Mouse (Mus musculus) layer of hippocampus, adult 11-12 months (tissue): Measurements from ENCODE around the gene Gba.

Source experiments
- DNase-seq: peaks from one replicate; pipeline ENCODE4 v3.0.0; 2022; ENCODE audit warnings: low spot score

Gba gene

GRCm38 (mm10) chr3:89183058-89183958, 19.4 kb upstream of the Gba start, which contains the start of gene Fam189b:
Gene Fam189b, plus strand, starts transcription at chr3:89183143.
- DNase-seq = peak; percentile 90

GRCm38 (mm10) chr3:89183959-89184315, 18.8 kb upstream of the Gba start:
- no peak for DNase-seq

- DNase-seq = no peak
These were observed 15.5 kb upstream of the Gba start for GRCm38 (mm10) chr3:89187197-89187596.

- no peak for DNase-seq
These were observed 14.8 kb upstream of the Gba start for GRCm38 (mm10) chr3:89187690-89188477.

GRCm38 (mm10) chr3:89188478-89188875, 14.3 kb upstream of the Gba start:
- no peak for DNase-seq

- DNase-seq = no peak
These were observed 12.3 kb upstream of the Gba start for GRCm38 (mm10) chr3:89190436-89190835.

- no peak for DNase-seq
These were observed 9.4 kb upstream of the Gba start for GRCm38 (mm10) chr3:89193351-89193750.

- DNase-seq = no peak
These were observed 8.9 kb upstream of the Gba start for GRCm38 (mm10) chr3:89193853-89194252.

- DNase-seq = peak; percentile 85
These were observed 6.5 kb upstream of the Gba start for GRCm38 (mm10) chr3:89195979-89196877.

- no peak for DNase-seq
These were observed 2.9 kb upstream of the Gba start for GRCm38 (mm10) chr3:89199839-89200238.

GRCm38 (mm10) chr3:89203142-89203514, 400 bp downstream of the Gba start:
- DNase-seq = no peak

GRCm38 (mm10) chr3:89206079-89206478, 3.4 kb downstream of the Gba start:
- no peak for DNase-seq

GRCm38 (mm10) chr3:89206695-89207094, 4.0 kb downstream of the Gba start:
- no peak for DNase-seq

GRCm38 (mm10) chr3:89208075-89208657, 5.4 kb downstream of the Gba start:
- no peak for DNase-seq

- no peak for DNase-seq
These were observed 6.0 kb downstream of the Gba start for GRCm38 (mm10) chr3:89208736-89209135.

- no peak for DNase-seq
These were observed 7.0 kb downstream of the Gba start for GRCm38 (mm10) chr3:89209731-89210130.

GRCm38 (mm10) chr3:89210162-89210561, 7.4 kb downstream of the Gba start:
- DNase-seq = no peak

GRCm38 (mm10) chr3:89210731-89211130, 8.0 kb downstream of the Gba start:
- no peak for DNase-seq

- peak; percentile 92 for DNase-seq
These were observed 11.2 kb downstream of the Gba start for GRCm38 (mm10) chr3:89213803-89214530.

GRCm38 (mm10) chr3:89214681-89215411, 12.1 kb downstream of the Gba start, which contains the start of gene Thbs3:
Gene Thbs3, plus strand, starts transcription at chr3:89215180.
- peak; percentile 17 for DNase-seq
